In the genomic region with DNA sequence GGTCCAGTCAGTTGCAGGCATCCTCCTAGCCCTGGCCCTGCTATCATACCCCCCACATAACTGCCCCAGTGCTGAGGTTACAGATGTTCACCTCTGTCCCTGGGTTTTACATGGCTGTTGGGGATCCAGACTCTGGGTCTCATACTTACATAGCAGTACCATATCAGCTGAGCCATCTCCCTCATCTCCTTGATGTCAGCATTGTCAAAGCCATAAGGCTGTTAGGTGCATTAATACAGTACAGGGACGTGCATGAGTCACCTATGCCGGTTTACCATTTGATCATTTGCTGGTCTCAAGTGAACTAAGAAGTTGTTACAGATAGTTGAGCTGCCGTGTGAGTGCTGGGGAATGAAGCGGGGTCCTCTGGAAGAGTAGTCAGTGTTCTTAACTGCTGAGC, we compare ENCODE assay signal across 23 mouse cellular contexts.
DNase-seq lines count a peak whose midpoint lies in the region; ATAC-seq and TF ChIP-seq lines count a peak whose summit lies in the region.
"Had no signal": no experiment of that assay in that cellular context is flagged by ENCODE, and none has a peak within 500 bp of the region (broad histone marks: within the 10 kb centered on the region; RNA-seq: fewer than 3 reads in every experiment).

No protein-coding gene starts in this region.

- no peak overlapping the region for H3K9ac ChIP-seq in midbrain, embryonic 11.5 days (ENCODE audit: low read length)
- H3K9ac ChIP-seq: embryonic facial prominence, embryonic 12.5 days; forebrain, embryonic 13.5 days; forebrain, embryonic 15.5 days; forebrain, postnatal 0 days had no signal

- no peak overlapping the region for H3K4me2 ChIP-seq in midbrain, embryonic 11.5 days
- H3K4me2 ChIP-seq: embryonic facial prominence, embryonic 12.5 days; forebrain, embryonic 13.5 days; forebrain, embryonic 15.5 days had no signal

- H3K4me3 ChIP-seq in cerebellum, adult 2 months (replicated peaks; ENCODE audit: insufficient read depth, low read depth, low read length): no peak overlapping the region
- no peak overlapping the region for H3K4me3 ChIP-seq in midbrain, embryonic 11.5 days (ENCODE audit: low read depth, low read length)
- H3K4me3 ChIP-seq: embryonic facial prominence, embryonic 10.5 days; embryonic facial prominence, embryonic 12.5 days; forebrain, embryonic 13.5 days; forebrain, embryonic 15.5 days had no signal

- no peaks in the 10 kb centered on the region for H3K9me3 ChIP-seq in midbrain, embryonic 11.5 days (ENCODE audit: control insufficient read depth, low read length)
- H3K9me3 ChIP-seq: embryonic facial prominence, embryonic 10.5 days; embryonic facial prominence, embryonic 12.5 days; forebrain, embryonic 13.5 days; forebrain, embryonic 15.5 days; G1E had no signal

- H3K27ac ChIP-seq in cerebellum, adult 2 months (ENCODE audit: insufficient read depth, low read length): no peak overlapping the region
- H3K27ac ChIP-seq in midbrain, embryonic 11.5 days (ENCODE audit: low read depth, low read length): no peak overlapping the region
- H3K27ac ChIP-seq: embryonic facial prominence, embryonic 10.5 days; embryonic facial prominence, embryonic 12.5 days; forebrain, embryonic 13.5 days; forebrain, embryonic 15.5 days had no signal

- no peaks in the 10 kb centered on the region for H3K4me1 ChIP-seq in cerebellum, adult 2 months (ENCODE audit: control insufficient read depth, insufficient read depth, low read length)
- 0 out of 2 replicates have a peak, but pooled peaks cover 4% of the 10 kb centered on the region for H3K4me1 ChIP-seq in midbrain, embryonic 11.5 days (ENCODE audit: control insufficient read depth, insufficient read depth, low read length)
- H3K4me1 ChIP-seq: forebrain, embryonic 15.5 days had no signal

- DNase-seq in heart, adult 11 months: peak; percentile 71
- DNase-seq in heart, postnatal 25 days (ENCODE audit: low spot score): no peak
- DNase-seq in CD4-positive, CD25-positive, alpha-beta regulatory T cell, adult 2 months (ENCODE audit: low read depth, low spot score): peak; percentile 52
- DNase-seq in cerebellum, adult 2 months: no peak
- no peak for DNase-seq in thymus, postnatal 36 days
- DNase-seq in midbrain, embryonic 11.5 days (ENCODE audit: low spot score, missing footprints): no peak
- DNase-seq: adrenal gland, adult 2 months; adrenal gland, postnatal 10 days; adrenal gland, postnatal 25 days; cerebellum, adult 11 months; cerebellum, adult 18-20 months; cerebellum, adult 9-10 months; cerebellum, postnatal 10 days; cerebellum, postnatal 25 days; forebrain, postnatal 0 days had no signal

- TF ChIP-seq CTCF in cerebellum, adult 2 months (IDR thresholded peaks at IDR 0.05; ENCODE audit: borderline replicate concordance, insufficient read depth, low read depth, low read length): no peak

- no peak for TF ChIP-seq POLR2A in cerebellum, adult 2 months (IDR thresholded peaks at IDR 0.05; ENCODE audit: borderline replicate concordance, insufficient read depth, low read length)

- H3K27me3 ChIP-seq in cerebellum, adult 2 months (ENCODE audit: control insufficient read depth, insufficient read depth, low read length): no peaks in the 10 kb centered on the region
- no peaks in the 10 kb centered on the region for H3K27me3 ChIP-seq in midbrain, embryonic 11.5 days (ENCODE audit: control insufficient read depth, insufficient read depth, low read length)
- H3K27me3 ChIP-seq: CH12.LX; embryonic facial prominence, embryonic 12.5 days; forebrain, embryonic 13.5 days; forebrain, embryonic 15.5 days; Patski had no signal

- WGBS in cerebellum, adult 2 months: 97% methylated on average over 4 of the region's 4 CpGs
- 90% methylated on average over 4 of the region's 4 CpGs for WGBS in midbrain, embryonic 11.5 days

- intact Hi-C loops in heart, postnatal 25 days (cut with DNase I): no loop called here

- peak; percentile 48 for ATAC-seq in activated CD4-positive, CD25-positive, alpha-beta regulatory T cell, adult 4 months
- ATAC-seq in midbrain, embryonic 11.5 days (ENCODE audit: low FRiP score): no peak
- ATAC-seq: forebrain, embryonic 13.5 days; forebrain, embryonic 15.5 days; forebrain, postnatal 0 days; Patski had no signal

- H3K36me3 ChIP-seq in midbrain, embryonic 11.5 days (ENCODE audit: control insufficient read depth, insufficient read depth, low read length): no peaks in the 10 kb centered on the region; the same call in 1 of the 2 replicates
- H3K36me3 ChIP-seq: embryonic facial prominence, embryonic 12.5 days; forebrain, embryonic 15.5 days had no signal

Comparison
In these comparisons a context has a peak if more than half of its experiments do, and no peak if none do; other contexts are left out.
1. DNase-seq: peak in heart, adult 11 months (single experiment) and CD4-positive, CD25-positive, alpha-beta regulatory T cell, adult 2 months (single experiment); none in heart, postnatal 25 days (single experiment), cerebellum, adult 2 months (0 of 2), thymus, postnatal 36 days (0 of 2) and midbrain, embryonic 11.5 days (single experiment).